Mouse (Mus musculus) liver, postnatal 0 days (tissue): ENCODE results near the gene Nek5.

Experiments used
- CTCF ChIP-seq: sonication (generic); IDR thresholded peaks from 2 replicates; pipeline ENCODE4 v1.5.1; 2016; ENCODE audit warnings: antibody characterized with exemption, low read depth
- EP300 ChIP-seq: IDR thresholded peaks from 2 replicates; pipeline ENCODE4 v1.6.1; 2016; ENCODE audit warnings: antibody characterized with exemption, low read depth, mild to moderate bottlenecking

DNA sequence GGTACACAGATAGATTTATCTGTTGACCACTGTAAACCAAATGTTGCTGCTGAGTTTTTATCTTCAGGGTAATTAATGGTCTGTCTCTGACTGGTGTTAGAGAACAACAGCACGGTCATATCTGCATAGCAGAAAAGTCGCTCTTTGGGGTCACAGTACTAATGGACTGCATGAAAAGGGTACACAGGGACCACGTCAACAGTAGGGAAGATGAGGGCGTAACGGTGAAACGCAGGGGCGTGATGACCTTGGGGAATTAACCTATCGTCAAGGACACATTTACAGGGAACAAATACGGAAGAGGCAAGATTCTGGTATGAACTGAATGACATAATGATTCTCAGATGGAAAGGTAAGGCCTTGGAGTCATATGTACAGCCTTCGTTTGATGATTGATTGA lies 39.6 kb upstream of the Nek5 start:
- TF ChIP-seq CTCF (no peak), EP300 (no peak)
